Mouse (Mus musculus): Measurements from ENCODE around the gene Postn.

Postn gene

DNA sequence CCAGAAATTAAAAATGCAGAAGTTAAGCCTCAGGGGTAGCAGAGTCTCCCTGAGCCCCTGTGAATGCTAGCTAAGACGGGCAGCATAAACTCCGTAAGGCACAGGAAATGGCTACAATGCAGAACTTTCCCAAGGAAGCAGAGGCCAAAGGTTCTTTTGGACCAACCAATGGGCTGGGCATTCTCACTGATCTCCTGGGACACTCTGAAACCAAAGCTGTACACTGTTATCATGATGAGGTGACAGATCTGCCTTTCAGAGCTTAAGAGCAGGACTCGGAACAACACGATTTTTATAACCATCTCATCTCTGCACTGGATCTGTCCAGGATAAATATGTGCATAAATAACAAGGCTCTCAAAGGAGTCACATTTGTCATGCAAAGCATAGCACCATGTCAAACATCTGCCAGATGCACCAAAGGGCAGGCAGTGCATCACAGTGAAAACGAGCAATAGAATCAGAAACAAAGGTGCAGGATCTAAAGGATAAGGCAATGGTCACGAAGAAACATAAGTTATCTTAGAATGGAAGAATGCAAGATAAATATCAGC lies 57.0 kb downstream of the Postn start:
- no peak for DNase-seq (ENCODE audit: low spot score in 2 of 2)

DNA sequence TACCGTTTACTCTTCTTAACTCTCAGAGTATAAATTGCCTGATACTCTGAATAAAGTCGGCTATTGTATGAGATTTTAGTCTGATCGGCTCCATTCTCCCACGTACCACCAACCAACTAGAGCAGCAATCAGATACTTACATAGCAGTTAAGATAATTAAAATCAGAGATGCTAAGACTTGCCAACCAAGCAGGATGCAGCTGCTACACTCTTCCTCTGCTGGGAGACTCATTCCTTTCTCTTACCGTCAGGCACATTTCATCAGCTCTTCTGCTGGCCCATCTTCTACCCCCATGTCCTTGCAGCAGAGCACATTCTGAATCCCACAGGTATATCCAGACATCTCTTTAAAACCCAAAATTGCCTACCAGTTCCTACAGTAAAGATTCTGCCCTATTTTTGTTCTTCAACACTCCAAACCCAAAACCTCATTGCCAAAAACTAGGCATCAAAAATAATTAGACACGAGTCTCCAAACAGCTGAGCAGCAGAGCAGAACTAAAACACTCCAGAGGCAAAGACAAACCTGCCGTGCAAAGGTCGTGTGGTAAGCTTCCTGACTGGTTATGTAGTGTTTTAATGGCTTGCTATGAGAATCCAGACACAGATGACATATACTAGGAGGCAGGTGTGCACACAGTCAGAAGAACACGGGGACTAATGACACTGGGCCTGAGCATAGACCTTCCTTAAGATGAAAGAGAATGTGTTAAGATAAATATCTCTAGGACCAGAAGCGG lies 59.5 kb downstream of the Postn start:
- no peak for DNase-seq (ENCODE audit: low spot score in 2 of 2)

- DNase-seq (ENCODE audit: low spot score in 2 of 2): no peak
Observed at GRCm38 (mm10) chr3:54420983-54421382, 60.1 kb downstream of the Postn start.

GRCm38 (mm10) chr3:54421666-54422065 lies 60.8 kb downstream of the Postn start:
- no peak for DNase-seq (ENCODE audit: low spot score in 2 of 2)

DNA sequence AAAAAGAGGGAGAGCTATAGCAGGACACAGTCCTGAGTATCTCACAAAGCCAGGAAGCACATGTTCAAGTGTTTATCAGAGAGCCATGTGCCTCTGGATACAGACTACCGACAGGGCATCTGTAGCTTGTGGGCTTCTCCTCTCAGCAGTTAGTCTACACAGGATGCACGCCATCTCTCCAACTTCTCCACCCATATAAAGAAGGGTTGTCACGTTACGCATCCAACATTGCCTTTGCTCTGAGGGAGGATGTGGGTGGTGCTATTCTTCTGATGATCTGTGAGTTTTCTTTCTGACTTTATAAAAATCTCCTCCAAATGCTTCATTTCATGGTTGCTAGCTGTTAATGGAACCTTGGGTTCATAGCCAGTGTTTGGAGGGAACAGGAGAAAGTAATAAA lies 63.2 kb downstream of the Postn start:
- DNase-seq (ENCODE audit: low spot score in 2 of 2): no peak

DNA sequence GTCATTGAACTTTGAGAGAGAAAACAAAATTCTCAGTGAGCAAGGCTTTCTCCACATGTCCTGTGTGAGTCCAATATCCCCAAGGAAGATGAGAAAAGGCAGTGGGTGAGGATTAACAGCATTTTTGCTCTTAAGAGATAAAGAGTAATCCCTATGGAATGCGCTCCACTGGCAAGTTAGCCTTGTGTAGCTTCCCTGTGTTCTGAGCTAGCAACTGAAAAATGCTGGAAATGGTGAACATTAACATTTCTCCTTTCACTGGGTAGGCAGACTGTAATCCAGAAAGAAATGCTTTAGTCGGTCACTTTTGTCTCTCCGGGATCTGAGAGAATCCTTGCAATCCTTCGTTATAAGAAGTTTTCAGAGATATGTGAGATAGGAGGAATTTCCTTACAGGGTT lies 70.8 kb downstream of the Postn start:
- no peak for DNase-seq (ENCODE audit: low spot score in 2 of 2)

GRCm38 (mm10) chr3:54432167-54432566 lies 71.3 kb downstream of the Postn start:
- no peak for DNase-seq (ENCODE audit: low spot score in 2 of 2)

DNA sequence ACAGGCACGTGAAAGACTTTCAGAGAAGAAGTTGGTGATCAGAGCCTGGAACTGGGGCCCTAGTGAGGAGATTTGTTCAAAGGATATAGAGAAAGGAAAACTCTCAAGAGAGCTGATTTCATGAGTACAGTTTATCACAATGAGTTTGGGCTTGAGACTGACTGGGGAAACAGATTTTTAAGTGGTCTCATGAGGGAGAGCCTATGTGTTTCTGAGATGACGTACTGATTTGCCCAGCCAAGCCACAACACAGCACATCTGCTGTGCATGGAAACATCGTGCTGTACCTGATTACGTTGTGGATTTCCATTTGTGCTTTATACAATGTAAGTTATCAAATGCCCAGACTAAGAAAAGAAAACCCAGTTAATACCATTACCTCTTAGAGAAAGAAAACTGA lies 71.7 kb downstream of the Postn start:
- no peak for DNase-seq (ENCODE audit: low spot score in 2 of 2)

- DNase-seq (ENCODE audit: low spot score in 2 of 2): no peak
Observed at GRCm38 (mm10) chr3:54434571-54434970, 73.7 kb downstream of the Postn start.

GRCm38 (mm10) chr3:54436373-54436964 lies 75.6 kb downstream of the Postn start:
- no peak for DNase-seq (ENCODE audit: low spot score in 2 of 2)

Measured in thymus, postnatal 10 days (tissue).